Mouse (Mus musculus) heart, postnatal 0 days (tissue): ENCODE measurements at regions not wholly inside any gene's neighbourhood (a gene's known extent, or its start where the extent isn't known, plus 50 kb on each side); places are given as distances from the start of the nearest gene placed in this dataset.

Source experiments
- ATAC-seq: fragments of 200-750 bp; cut with Nextera tagmentation; 2 replicates; pipeline ENCODE4 v1.8.0; 2017; ENCODE audit warnings: low read depth, moderate number of reproducible peaks, moderate library complexity; ENCODE audit not compliant: insufficient read depth
- DNase-seq: peaks from one replicate; pipeline ENCODE4 v3.0.0-alpha.2; 2016; ENCODE audit warnings: low spot score
- H3K27ac ChIP-seq: fragments of 300-500 bp; sonication (generic); 2 replicates; pipeline ENCODE4 v1.5.1; 2014; ENCODE audit warnings: low read depth, mild to moderate bottlenecking
- H3K27me3 ChIP-seq: fragments of 300-500 bp; sonication (generic); 2 replicates; pipeline ENCODE4 v1.6.1; 2014; ENCODE audit warnings: low read length, mixed read lengths; ENCODE audit not compliant: control insufficient read depth, insufficient read depth
- H3K36me3 ChIP-seq: fragments of 300-500 bp; sonication (generic); replicated peaks from 2 replicates; pipeline ENCODE4 v1.6.1; 2014; ENCODE audit warnings: low read length, mixed read lengths; ENCODE audit not compliant: control insufficient read depth, insufficient read depth
- H3K4me1 ChIP-seq: fragments of 300-500 bp; sonication (generic); 2 replicates; pipeline ENCODE4 v1.6.1; 2014; ENCODE audit warnings: antibody characterized with exemption; ENCODE audit not compliant: control insufficient read depth, insufficient read depth
- H3K4me2 ChIP-seq: fragments of 300-500 bp; sonication (generic); 2 replicates; pipeline ENCODE4 v1.6.1; 2014; ENCODE audit warnings: low read depth, mild to moderate bottlenecking, low read length, moderate library complexity
- H3K4me3 ChIP-seq: fragments of 300-500 bp; sonication (generic); 2 replicates; pipeline ENCODE4 v1.5.1; 2014; ENCODE audit warnings: low read depth, low read length
- H3K9ac ChIP-seq: fragments of 300-500 bp; sonication (generic); replicated peaks from 2 replicates; pipeline ENCODE4 v1.6.1; 2014; ENCODE audit warnings: low read depth, low read length, mixed read lengths
- H3K9me3 ChIP-seq: fragments of 300-500 bp; sonication (generic); replicated peaks from 2 replicates; pipeline ENCODE4 v1.6.1; 2016; ENCODE audit warnings: low read length; ENCODE audit not compliant: control insufficient read depth
- CTCF ChIP-seq: IDR thresholded peaks from 2 replicates; pipeline ENCODE4 v1.5.1; 2016; ENCODE audit warnings: antibody characterized with exemption, control low read depth, low read depth
- EP300 ChIP-seq: IDR thresholded peaks from 2 replicates; pipeline ENCODE4 v1.6.1; 2016; ENCODE audit warnings: antibody characterized with exemption, low read depth
- WGBS: fragments of 180-500 bp; shearing (Covaris S2); extraction: QIAGEN DNeasy Blood & Tissue Kit; methylation state at CpG from one replicate; pipeline ENCODE4 v1.1.7; 2014; 5-methylcytosine and 5-hydroxymethylcytosine counted together

GRCm38 (mm10) chr5:51348256-51348655, 219.3 kb downstream of the Ppargc1a start:
- Histone ChIP-seq H3K27ac (no peak overlapping the region), H3K36me3 (no peaks in the 10 kb centered on the region), H3K9ac (no peak overlapping the region), H3K4me2 (no peak overlapping the region), H3K4me1 (0 out of 2 replicates have a peak, but pooled peaks cover 4% of the 10 kb centered on the region), H3K9me3 (no peaks in the 10 kb centered on the region), H3K27me3 (no peaks in the 10 kb centered on the region), H3K4me3 (no peak overlapping the region)
- DNase-seq: no peak
- WGBS: 16% methylated on average over 2 of the region's 2 CpGs
- TF ChIP-seq EP300 (no peak), CTCF (no peak)
- no peak for ATAC-seq

- no peaks in the 10 kb centered on the region for H3K27me3 ChIP-seq
- no peaks in the 10 kb centered on the region for H3K36me3 ChIP-seq
- no peaks in the 10 kb centered on the region for H3K9me3 ChIP-seq
- no peak overlapping the region for H3K4me3 ChIP-seq
- no peaks in the 10 kb centered on the region for H3K4me1 ChIP-seq
- H3K4me2 ChIP-seq: no peak overlapping the region
- no peak for DNase-seq
- no peak for ATAC-seq
- 88% methylated on average over 3 of the region's 3 CpGs for WGBS
- TF ChIP-seq CTCF (no peak), EP300 (no peak)
- no peak overlapping the region for H3K9ac ChIP-seq
- H3K27ac ChIP-seq: no peak overlapping the region
Observed at GRCm38 (mm10) chr5:51329142-51329541, 238.4 kb downstream of the Ppargc1a start.

- 69% methylated on average over 1 of the region's 1 CpGs for WGBS
- H3K4me1 ChIP-seq: no peaks in the 10 kb centered on the region
- no peak overlapping the region for H3K4me2 ChIP-seq
- H3K9me3 ChIP-seq: no peaks in the 10 kb centered on the region
- no peak for TF ChIP-seq EP300
- no peak for TF ChIP-seq CTCF
- no peak overlapping the region for H3K4me3 ChIP-seq
- H3K27ac ChIP-seq: no peak overlapping the region
- no peak overlapping the region for H3K9ac ChIP-seq
- H3K36me3 ChIP-seq: no peaks in the 10 kb centered on the region
- ATAC-seq: no peak
- DNase-seq: no peak
- H3K27me3 ChIP-seq: no peaks in the 10 kb centered on the region
Observed at GRCm38 (mm10) chr5:51289191-51289590, 278.3 kb downstream of the Ppargc1a start.

- H3K36me3 ChIP-seq: no peaks in the 10 kb centered on the region
- no peaks in the 10 kb centered on the region for H3K4me1 ChIP-seq
- no peak overlapping the region for H3K4me3 ChIP-seq
- TF ChIP-seq CTCF (no peak), EP300 (no peak)
- ATAC-seq: no peak
- DNase-seq: no peak
- no peak overlapping the region for H3K27ac ChIP-seq
- WGBS: 71% methylated on average over 2 of the region's 2 CpGs
- H3K9ac ChIP-seq: no peak overlapping the region
- H3K9me3 ChIP-seq: no peaks in the 10 kb centered on the region
- H3K4me2 ChIP-seq: no peak overlapping the region
- no peaks in the 10 kb centered on the region for H3K27me3 ChIP-seq
Observed at GRCm38 (mm10) chr5:51288234-51288633, 279.3 kb downstream of the Ppargc1a start.

GRCm38 (mm10) chr5:51241156-51241555, 326.4 kb downstream of the Ppargc1a start:
- no peak for ATAC-seq
- Histone ChIP-seq H3K4me3 (no peak overlapping the region), H3K27ac (no peak overlapping the region), H3K9me3 (no peaks in the 10 kb centered on the region), H3K36me3 (no peaks in the 10 kb centered on the region), H3K4me2 (no peak overlapping the region), H3K27me3 (no peaks in the 10 kb centered on the region), H3K9ac (no peak overlapping the region), H3K4me1 (no peaks in the 10 kb centered on the region)
- 62% methylated on average over 2 of the region's 2 CpGs for WGBS
- TF ChIP-seq CTCF: no peak
- TF ChIP-seq EP300: no peak
- no peak for DNase-seq

- no peak for TF ChIP-seq EP300
- no peak for TF ChIP-seq CTCF
Observed at GRCm38 (mm10) chr5:51234004-51234355, 333.5 kb downstream of the Ppargc1a start.

More at GRCm38 (mm10) chr5:51234004-51234355, 333.5 kb downstream of the Ppargc1a start:
- Histone ChIP-seq H3K36me3 (no peaks in the 10 kb centered on the region), H3K4me2 (no peak overlapping the region), H3K27me3 (no peaks in the 10 kb centered on the region), H3K27ac (no peak overlapping the region), H3K4me3 (no peak overlapping the region), H3K4me1 (no peaks in the 10 kb centered on the region), H3K9ac (no peak overlapping the region), H3K9me3 (no peaks in the 10 kb centered on the region)
- DNase-seq (no peak), ATAC-seq (no peak)
- WGBS: 82% methylated on average over 2 of the region's 2 CpGs
